Mouse (Mus musculus) adrenal gland, adult 10 weeks (tissue): ENCODE data around the gene Esp36. TPM values are rescaled to one million over a fixed set of nuclear protein-coding genes. Genes with fewer than 3 reads are reported as not detected.

ENCODE experiments used
- polyA plus RNA-seq: library from polyadenylated mRNA; stranded (reverse); fragments of 350-450 nt; fragmentation: Illumina TruSeq; extraction: RNeasy Lipid Tissue Mini Kit (QIAGEN cat#74804); gene quantifications from one replicate; pipeline ENCODE4 v1.2.3, GENCODE M21; 2014; ENCODE audit warnings: low read depth, low replicate concordance

The Esp36 gene
- polyA plus RNA-seq, result not detected

DNA sequence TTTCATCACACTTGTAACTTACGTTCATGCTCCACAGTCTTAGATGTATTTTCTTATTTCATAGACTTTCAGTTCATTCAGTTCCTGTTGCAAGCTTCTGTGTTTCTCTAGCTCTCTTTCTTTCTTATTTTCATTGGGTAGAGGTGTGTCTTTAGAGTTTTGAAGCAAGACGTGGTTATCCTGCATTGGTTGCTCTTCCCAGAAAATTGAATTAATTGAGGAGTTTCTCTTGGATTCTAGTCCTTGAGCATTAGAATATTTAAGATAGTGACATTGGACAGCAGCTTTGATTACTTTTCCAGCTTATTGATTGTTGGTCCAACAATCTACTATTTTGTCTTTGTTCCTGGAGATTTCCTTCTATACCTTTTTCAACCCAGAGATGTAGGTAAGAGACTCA, at the start of gene Esp36:
Gene Esp36 (minus strand): TSS at position 101 of the 400 bp plus-strand sequence.

Other genes starting within 250 kb of the Esp36 start
- gene Olfr134, start 248.8 kb downstream of the Esp36 start, polyA plus RNA-seq, result not detected
- not detected for gene Olfr135, start 215.8 kb downstream of the Esp36 start, polyA plus RNA-seq
- not detected for gene Olfr138, start 159.2 kb downstream of the Esp36 start, polyA plus RNA-seq
- gene Olfr137, start 112.6 kb downstream of the Esp36 start, polyA plus RNA-seq, result not detected
- not detected for gene Olfr136, start 90.4 kb downstream of the Esp36 start, polyA plus RNA-seq
- not detected for gene Esp34, start 134.0 kb upstream of the Esp36 start, polyA plus RNA-seq
- not detected for gene Esp31, start 219.3 kb upstream of the Esp36 start, polyA plus RNA-seq